Mouse (Mus musculus): ENCODE data around the gene Slco3a1.

The Slco3a1 gene

DNA sequence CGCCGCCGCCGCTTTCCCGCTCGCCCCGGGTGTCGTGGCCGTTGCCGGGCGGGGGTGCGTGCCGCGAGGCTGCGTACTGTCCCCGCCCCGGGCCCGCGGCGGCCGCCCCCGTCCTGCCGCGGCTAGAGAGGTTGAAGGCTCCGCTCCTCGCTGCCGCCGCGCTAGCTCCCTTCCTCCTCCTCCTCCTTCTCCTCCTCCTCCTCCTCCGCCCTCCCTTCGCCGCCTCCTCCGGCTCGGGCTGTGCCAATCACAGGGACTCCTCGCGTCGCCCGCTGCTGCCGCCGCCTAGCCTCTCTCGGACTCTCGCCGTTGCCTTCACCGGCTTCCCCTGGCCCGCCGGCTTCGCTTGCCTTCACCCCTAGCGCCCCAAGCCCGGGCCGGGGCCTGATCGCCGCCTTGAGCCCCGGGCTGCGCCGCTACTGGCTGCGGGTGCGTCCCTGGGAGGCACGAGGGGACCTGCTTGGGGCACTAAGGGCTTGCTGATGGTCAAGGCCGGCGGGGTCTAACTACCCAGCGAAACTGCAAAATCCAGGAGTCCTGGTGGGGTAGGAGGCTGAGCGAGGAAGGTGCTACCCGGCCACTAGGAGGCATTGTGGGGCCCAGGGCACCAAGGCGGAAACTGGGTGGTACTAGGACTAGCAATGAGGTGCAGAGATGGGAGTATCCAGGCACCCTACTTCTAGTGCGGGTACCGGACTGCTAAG, at the start of gene Slco3a1:
TSS of gene Slco3a1 (minus strand) at position 173 of the 704 bp plus-strand sequence.
- DNase-seq (ENCODE audit: low spot score): peak; percentile 79

DNA sequence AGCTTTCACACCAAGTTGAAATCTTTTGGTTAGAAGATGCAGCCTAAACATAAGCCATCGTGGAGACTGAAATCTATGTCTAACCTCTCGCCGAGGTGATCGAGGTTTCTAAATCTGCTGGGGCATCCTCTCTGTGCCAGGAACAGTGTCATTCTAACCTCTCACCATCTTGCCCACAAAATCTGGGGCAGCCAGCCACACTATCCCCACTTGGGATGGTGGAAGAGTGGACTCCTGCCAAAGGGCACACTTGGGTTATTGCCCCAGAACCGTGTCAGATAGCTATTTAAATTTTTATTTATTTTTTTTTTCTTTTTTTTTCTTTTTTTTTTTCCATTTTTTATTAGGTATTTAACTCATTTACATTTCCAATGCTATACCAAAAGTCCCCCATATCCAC, 46.4 kb upstream of the Slco3a1 start:
- DNase-seq (ENCODE audit: low spot score): no peak

DNA sequence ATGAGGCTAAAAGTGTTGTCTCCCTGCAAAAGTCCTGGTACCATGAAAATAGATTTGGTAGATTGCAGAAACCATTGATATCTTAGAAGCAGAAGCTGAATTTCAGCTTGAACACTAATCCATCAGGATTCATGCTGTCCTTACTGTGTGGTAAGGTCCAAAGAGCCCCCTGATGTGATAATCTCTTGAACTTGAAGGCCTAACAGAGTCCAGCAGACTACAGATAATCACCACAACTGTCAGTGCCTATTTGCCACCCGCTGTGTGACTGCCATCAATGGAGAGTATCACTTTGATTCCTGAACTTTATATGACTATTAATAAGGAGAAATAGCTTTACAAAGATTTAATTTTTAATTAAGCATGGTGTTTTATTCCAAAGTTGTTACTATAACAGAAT, 24.8 kb upstream of the Slco3a1 start:
- DNase-seq (ENCODE audit: low spot score): no peak

DNA sequence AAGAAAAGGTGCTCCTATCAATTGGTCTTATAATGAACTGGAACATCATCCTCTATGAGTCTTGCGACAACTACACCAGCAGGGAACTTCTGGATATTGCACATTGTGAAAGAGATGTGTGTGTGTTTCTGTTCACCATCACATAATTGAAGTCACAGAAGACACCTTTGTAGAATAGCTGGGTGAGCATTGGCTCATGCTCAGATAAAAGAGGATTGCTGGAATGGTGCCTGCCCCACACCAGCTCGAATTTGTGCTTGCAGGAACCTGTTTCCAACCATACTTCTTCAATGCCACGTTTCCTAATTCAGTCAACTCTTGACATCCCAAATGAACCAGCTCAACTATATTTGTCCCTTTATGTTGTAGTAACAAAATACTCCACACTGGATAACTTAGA, 21.1 kb upstream of the Slco3a1 start:
- no peak for DNase-seq (ENCODE audit: low spot score)

DNA sequence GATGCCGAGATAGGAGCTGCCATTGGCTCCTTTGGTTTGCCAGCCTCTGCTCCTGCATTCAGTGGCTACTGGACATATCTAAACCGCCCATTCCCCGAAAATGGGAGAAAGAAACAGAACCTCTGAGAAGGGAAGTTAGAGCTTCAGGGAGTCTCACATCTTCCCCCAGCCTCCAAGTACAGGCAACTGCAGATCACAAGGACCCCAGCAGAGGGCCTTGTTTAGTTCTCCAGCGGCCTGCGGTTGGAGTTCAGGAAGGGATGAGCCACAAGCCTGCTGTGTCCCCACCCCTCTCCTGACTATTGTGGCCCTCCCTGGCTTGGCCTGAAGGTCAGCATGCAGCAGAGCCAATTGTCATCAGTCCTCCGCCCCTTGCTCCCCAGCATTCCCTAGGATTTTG, 836 bp upstream of the Slco3a1 start:
- peak; percentile 37 for DNase-seq (ENCODE audit: low spot score)

DNA sequence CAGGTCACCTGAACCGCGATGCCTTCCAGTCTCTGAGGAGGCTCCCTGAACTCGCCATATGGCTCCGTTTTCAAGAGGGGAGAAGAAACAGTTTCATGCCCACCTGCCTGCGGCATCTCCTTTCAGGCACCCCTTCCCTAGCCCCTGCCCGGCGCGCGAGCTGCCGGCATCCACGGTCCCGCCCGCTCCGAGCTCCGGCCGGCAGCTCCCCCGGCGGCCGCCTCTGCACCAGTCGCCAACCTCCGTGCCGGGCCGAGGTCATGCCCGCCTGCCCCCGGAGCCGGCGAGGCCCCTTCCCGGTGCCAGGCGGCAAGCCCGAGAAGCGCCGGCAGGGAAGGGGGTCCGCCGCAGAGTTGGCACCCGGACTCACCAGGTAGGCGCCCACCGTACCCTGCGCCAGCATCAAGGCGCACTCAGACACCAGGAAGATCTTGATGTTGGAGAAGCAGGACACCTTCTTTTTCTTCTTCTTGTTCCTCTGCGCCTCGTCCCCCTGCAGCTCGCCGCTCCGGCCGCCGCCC, 479 bp downstream of the Slco3a1 start:
- peak; percentile 16 for DNase-seq (ENCODE audit: low spot score)

DNA sequence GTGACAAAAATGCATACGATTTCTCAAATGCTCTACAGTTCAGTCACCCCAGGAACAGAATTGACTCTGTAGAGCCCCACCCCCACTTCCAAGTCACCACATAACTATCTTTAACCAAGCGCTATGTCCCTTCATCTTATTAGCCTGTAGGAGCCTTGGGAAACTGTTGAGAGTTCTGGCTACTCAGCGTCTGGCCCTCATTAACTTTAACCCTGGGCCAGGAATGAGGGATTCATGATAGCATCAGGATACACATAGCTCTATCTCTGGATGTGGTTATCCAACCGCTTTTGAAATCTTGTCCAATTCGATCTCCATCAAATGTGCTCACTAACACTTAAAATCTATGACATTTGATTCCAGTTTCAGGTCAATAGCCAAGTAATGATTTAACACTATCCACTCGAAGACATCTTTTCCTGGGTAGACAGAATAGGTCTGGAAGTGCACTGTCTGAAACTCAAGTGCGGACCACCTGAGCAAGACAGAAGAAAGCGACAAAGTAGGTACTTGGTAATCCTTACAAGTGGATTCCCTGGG, 1.4 kb downstream of the Slco3a1 start:
- no peak for DNase-seq (ENCODE audit: low spot score)

DNA sequence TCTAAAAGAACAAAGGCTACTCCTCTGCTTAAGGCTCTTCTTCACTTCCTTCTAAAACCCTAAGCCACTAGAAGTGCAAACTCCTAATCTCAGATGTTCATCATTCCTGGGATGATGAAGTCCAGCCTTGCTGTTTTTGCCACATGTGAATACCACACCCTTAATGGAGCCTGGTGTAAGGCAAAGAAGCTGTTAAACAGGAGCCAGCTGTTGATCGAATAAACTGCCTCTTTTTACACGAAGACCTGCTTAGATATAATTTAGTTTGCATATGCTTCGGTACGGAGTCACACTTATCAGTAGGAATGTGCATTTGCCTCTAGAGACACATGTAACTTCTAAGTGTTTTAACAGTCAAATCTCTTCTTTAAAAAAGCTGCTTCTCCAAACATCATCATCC, 2.0 kb downstream of the Slco3a1 start:
- DNase-seq (ENCODE audit: low spot score): no peak

DNA sequence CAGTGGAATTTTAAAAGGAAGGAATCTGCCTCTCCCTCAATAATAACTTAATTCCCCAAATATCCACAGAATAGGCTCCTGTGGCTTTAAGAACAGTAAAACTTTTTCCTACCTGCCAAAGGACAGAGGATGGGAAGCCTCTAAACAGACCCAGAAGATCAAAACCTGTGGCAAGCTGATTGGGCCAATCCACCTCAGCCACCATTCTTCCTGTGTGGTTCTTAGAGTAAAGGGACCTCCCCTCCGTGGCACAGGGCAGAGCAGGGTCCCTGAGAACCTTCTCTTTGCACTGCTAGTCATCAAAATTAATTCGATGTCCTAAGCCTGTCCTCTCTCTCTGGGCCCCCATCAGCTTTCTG, 2.6 kb downstream of the Slco3a1 start:
- no peak for DNase-seq (ENCODE audit: low spot score)

DNA sequence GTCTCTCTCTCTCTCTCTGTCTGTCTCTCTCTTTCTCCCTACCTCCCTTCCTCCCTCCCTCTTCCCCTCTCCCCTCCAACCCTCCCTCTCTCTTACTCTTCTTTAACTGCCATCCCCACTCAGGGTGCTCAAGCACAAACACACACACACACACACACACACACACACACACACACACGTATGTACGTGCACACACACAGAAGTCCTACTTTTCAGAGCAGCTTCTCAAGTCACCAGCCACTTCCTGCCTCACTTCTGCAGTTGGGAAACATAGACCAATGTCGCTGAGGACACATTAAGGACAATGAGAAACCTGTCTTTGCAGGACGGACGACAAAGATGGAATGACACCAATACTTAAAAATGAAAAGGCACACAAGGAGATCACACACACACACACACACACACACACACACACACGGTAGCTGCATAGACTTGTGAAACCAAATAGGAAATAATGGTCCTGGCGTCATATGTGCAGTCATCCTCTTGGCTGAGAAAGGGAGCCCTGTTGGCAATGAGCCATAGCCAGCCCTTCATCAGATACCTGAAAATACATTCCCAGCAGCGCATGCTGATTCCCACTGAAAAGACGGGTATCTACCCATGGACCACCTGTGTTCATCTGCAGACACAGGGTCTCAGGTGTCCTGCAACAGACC, 3.1 kb downstream of the Slco3a1 start:
- DNase-seq (ENCODE audit: low spot score): no peak

DNA sequence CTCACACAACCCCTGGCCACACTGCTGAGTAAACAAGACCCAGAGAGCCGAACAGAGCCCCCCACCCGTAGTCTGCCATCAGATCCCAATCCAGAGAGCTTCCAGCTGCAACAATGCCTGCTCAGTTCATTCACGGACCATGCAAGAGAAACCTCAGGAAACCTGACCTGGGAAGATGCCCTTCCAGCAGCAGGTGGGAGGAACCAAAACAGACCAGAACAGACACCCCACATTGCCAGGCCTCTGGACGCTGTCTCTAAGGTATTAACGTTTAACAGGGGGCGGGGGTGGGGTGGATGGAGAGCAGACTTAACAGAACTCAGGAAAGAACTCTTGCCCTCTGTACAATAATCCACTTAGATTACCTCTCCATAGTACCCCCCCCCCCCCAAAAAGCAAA, 4.9 kb downstream of the Slco3a1 start:
- no peak for DNase-seq (ENCODE audit: low spot score)

DNA sequence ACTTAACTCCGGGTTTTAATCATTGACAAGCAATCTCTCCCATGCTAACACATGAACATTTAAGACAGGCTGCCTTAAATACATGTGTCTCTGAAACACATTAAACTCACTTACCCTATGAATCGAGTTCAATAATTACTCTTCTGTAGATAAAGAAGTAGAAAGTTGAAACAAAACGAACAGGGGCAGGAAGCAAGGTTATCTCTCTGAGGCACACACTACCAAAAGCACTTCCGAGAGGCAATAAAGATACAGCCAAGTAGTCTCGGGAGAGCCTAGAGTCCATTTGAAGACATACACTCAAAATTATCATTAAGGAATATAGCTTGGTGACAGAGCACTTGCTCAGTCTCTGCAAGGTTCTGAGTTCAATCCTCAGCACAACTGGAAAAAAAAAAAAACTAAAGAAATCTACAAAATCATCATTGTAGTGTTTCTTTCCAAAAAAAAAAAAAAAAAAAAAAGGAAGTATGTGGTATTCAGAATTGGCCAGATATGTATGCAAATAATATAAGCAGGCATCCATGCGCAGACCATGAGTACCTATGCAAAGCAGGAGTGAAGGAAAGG, 5.5 kb downstream of the Slco3a1 start:
- no peak for DNase-seq (ENCODE audit: low spot score)

DNA sequence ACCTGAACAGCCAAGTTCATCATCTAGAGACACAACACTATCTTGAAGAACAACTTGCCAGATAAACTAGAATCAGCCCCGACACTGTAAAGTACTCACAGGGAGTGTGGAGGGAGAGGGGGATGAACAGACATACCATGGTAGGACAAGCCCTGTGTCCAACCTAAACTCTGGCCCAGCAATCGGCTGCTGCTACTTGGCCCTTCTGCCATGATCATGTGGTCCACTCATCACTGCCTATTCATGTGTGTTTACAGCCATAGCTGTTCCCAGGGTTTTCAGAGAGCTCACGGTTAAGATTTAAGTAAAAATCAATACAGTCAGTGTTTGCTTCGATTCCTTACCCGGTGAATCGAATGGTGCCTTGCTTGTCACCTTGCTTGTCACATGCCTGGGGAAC, 7.9 kb downstream of the Slco3a1 start:
- no peak for DNase-seq (ENCODE audit: low spot score)

DNA sequence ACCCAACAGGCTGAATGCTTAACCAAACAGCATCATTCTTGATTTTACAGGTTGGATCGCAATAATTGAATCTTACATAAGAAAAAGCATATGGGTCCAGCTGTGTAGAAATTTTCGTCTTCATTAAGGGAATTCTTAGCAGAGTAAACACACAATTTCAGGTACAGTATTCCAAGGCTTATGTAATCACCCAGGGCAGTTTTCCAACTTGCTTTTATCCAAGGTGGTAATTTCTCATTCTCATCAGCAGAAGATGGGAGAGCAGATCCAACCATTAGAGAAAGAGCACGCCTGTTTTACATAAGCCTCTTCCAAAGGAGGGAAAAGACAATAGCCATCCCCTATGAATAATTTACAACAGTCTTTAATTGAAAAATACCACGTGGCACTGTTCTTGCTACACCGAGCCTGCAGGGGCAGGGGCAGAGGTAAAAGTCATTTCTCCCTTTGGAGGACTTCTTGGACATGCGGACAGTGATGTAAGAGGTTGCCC, 9.0 kb downstream of the Slco3a1 start:
- DNase-seq (ENCODE audit: low spot score): no peak

DNA sequence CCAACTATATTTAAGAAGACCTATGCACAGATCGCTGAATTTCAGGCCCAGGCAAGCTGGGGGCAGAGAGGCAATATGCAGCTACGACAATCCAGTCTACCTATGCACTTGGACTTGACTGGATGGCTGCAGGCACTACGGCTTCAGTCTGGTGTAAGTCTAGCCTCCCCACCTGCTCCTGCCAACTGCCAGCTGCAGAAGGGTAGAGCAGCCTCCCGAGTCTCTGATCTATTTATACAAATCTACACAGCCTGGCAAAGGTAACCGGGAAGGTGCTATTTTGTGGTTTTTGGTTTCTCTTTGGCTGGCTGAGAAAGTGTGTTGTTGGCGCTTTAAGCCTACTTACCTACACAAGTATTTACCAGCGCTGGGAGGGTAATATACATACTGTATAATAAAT, 10.3 kb downstream of the Slco3a1 start:
- no peak for DNase-seq (ENCODE audit: low spot score)

DNA sequence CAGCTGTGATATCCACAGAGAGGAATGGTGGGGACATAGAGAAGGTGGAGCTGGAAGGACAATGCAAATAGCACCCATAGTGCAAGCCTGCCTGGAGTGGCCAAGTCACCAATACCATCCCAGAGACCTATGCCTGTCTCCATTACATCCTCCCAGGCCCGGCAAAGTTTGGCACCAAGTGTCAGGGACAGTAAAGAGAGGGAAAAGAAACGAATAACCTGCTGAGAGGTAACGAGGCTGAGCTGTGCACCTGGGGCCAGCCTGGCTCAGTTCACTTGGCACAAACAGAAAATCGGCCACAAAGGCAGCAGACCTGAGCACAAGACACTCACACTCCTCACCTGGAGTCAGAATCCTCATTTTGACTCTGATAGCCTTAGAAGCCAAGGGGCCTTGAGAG, 12.6 kb downstream of the Slco3a1 start:
- DNase-seq (ENCODE audit: low spot score): no peak

DNA sequence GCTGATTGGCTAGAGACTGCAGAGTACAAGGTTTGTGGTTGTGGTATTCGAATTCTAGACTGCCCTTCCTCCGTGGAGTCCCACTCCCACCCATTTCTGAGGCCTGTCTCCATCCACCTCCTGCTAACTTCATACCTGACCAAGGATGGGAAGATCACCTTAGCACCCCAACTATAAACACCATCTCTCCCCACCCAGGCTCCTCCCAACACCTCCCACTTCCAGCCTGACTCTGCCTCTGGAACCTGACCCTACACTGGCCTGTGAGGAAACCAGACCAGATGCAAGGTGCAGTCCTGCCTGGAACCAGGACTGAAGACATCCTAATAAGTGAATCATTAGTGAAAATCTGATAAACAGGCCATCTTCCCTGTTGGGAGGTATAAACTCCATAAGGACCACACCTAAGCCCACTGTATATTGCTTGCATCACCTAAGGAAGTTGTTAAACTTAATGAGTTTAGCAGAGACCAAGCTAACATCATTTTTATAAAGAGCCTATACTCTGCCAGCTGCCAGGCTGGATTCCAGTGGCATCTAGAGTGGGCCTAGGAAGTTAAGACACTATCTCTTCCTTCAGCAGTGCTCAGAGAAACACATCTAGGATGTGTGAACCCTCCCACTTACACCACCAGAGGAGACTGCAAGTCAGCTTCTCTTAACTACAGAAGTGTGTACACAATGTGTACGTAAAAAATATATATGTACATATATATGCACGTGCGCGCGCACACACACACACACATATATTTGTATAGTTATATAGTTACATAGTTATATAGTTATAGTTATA, 13.5 kb downstream of the Slco3a1 start:
- no peak for DNase-seq (ENCODE audit: low spot score)

DNA sequence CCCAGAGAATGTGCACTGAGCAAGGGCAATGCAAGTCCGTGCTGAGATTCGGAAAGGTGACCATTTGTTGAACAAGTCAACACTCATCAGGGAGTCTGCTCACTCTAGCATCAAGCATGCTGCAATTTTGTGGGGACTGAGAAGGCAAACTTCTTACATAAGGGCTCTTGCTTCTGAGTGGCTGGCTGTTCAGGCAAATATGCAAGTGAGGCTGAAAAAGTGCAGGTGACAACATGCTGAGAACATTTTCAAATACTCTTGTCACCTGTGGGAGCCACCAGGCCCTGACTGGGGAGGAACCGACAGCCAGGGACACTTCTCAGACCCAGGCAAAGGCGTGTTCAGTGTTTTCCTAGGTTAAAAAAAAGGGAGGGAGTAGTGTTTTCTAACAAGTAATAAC, 18.4 kb downstream of the Slco3a1 start:
- no peak for DNase-seq (ENCODE audit: low spot score)

DNA sequence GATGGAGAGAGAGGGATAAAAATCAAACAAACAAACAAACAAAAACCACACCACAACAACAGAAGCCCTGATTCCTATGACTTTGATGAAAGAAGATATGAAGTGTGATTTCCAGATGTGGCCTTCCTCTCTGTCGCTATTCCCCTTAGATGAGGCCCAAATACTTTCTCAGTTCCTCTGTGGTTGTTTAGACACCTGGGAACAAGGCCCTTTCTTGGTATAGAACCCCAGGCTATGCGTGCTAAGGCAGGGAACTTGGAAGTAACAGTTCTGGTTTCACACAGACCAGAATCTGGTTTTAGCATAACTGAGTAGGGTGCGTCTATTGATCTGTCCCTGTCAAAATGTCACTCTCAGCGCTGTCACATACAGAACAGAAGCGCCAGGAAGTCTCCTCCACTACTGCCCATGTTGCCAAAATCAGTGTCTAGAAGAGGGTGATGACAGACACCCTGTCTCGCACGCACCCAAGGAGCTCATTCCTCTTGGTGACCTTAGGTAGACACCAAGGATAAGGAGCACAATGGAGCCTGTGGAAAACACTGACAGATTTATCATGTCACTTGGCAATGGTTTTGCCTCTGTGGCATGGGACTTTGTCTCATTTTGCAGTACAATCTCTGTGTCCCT, 23.0 kb downstream of the Slco3a1 start:
- no peak for DNase-seq (ENCODE audit: low spot score)

DNA sequence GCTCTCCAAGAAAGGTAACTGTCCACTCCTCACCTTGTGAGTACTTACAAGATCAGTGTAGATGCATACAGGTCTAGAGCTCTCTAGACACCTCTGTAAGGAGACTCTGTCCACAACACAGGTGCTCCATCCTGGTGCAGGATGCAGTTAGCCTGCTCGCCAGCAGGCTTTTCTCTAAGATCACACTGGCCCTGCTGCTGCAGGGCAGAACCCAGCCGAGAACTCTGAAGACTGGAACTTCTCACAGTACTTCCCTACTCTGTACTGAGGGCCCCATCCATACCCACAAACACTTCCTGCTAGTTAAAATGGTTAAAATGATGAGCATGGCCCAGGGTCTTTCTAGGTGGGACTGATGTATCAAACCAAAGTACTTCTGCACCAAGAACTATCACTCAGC, 24.7 kb downstream of the Slco3a1 start:
- no peak for DNase-seq (ENCODE audit: low spot score)

DNA sequence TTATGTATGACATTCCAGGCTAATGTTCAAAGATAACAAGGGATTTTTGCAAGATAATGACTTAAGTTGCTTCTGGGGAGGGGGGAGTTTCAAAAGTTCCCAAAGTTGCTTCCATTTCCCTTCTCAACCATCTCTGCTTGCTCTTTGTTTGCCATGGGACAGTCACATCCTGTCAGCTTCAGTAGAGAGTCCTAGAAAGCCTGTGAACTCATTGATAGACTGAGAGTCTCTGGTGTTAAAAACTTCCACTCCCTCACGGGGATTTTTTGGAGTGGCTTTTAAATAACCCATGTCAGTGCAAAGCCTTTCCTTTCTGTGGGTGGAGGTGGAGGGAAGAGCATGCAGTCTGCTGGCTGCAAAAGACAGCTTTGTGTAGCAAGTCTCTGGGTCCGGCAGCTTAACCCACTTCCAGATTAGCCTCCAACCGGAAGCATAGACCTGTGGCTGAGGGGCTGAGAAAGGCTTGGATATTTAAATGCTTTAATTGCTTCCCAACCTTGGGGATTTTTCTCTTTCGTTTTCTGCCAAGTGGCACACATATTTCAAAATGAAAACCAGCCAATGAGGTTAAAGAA, 25.3 kb downstream of the Slco3a1 start:
- no peak for DNase-seq (ENCODE audit: low spot score)
